Mouse (Mus musculus): ENCODE measurements at regions not wholly inside any gene's neighbourhood (a gene's known extent, or its start where the extent isn't known, plus 50 kb on each side); places are given as distances from the start of the nearest gene placed in this dataset.

- Histone ChIP-seq H3K4me3 (ENCODE audit: insufficient read depth, low read length) (no peak overlapping the region), H3K27ac (ENCODE audit: insufficient read depth, low read length) (no peak overlapping the region), H3K4me1 (ENCODE audit: control insufficient read depth, insufficient read depth, low read length) (no peaks in the 10 kb centered on the region)
- TF ChIP-seq POLR2A (IDR thresholded peaks at IDR 0.05; ENCODE audit: extremely low read depth, insufficient read depth, low read length) (no peak), CTCF (IDR thresholded peaks at IDR 0.05; ENCODE audit: extremely low read depth, insufficient read depth, low read length) (no peak)
Measured at GRCm38 (mm10) chr4:87718166-87718805, 314.9 kb downstream of the Mllt3 start.

GRCm38 (mm10) chr4:87715212-87715933 lies 317.8 kb downstream of the Mllt3 start:
- H3K27ac ChIP-seq (ENCODE audit: insufficient read depth, low read length), result no peak overlapping the region
- TF ChIP-seq CTCF (IDR thresholded peaks at IDR 0.05; ENCODE audit: extremely low read depth, insufficient read depth, low read length) (no peak), POLR2A (IDR thresholded peaks at IDR 0.05; ENCODE audit: extremely low read depth, insufficient read depth, low read length) (no peak)

GRCm38 (mm10) chr4:87712691-87713090 lies 320.5 kb downstream of the Mllt3 start:
- Histone ChIP-seq H3K27ac (ENCODE audit: insufficient read depth, low read length) (no peak overlapping the region), H3K4me3 (ENCODE audit: insufficient read depth, low read length) (no peak overlapping the region), H3K4me1 (ENCODE audit: control insufficient read depth, insufficient read depth, low read length) (no peaks in the 10 kb centered on the region)
- TF ChIP-seq CTCF (IDR thresholded peaks at IDR 0.05; ENCODE audit: extremely low read depth, insufficient read depth, low read length) (no peak), POLR2A (IDR thresholded peaks at IDR 0.05; ENCODE audit: extremely low read depth, insufficient read depth, low read length) (no peak)

More at GRCm38 (mm10) chr4:87715212-87715933, 317.8 kb downstream of the Mllt3 start:
- no peaks in the 10 kb centered on the region for H3K4me1 ChIP-seq (ENCODE audit: control insufficient read depth, insufficient read depth, low read length)
- H3K4me3 ChIP-seq (ENCODE audit: insufficient read depth, low read length), result no peak overlapping the region

- Histone ChIP-seq H3K4me1 (ENCODE audit: control insufficient read depth, insufficient read depth, low read length) (no peaks in the 10 kb centered on the region), H3K4me3 (ENCODE audit: insufficient read depth, low read length) (no peak overlapping the region), H3K27ac (ENCODE audit: insufficient read depth, low read length) (no peak overlapping the region)
- TF ChIP-seq POLR2A (IDR thresholded peaks at IDR 0.05; ENCODE audit: extremely low read depth, insufficient read depth, low read length) (no peak), CTCF (IDR thresholded peaks at IDR 0.05; ENCODE audit: extremely low read depth, insufficient read depth, low read length) (no peak)
Measured at GRCm38 (mm10) chr4:87712286-87712685, 320.9 kb downstream of the Mllt3 start.

GRCm38 (mm10) chr4:87711185-87711827 lies 321.9 kb downstream of the Mllt3 start:
- Histone ChIP-seq H3K4me3 (ENCODE audit: insufficient read depth, low read length) (no peak overlapping the region), H3K27ac (ENCODE audit: insufficient read depth, low read length) (no peak overlapping the region), H3K4me1 (ENCODE audit: control insufficient read depth, insufficient read depth, low read length) (no peaks in the 10 kb centered on the region)
- TF ChIP-seq CTCF (IDR thresholded peaks at IDR 0.05; ENCODE audit: extremely low read depth, insufficient read depth, low read length), result no peak
- no peak for TF ChIP-seq POLR2A (IDR thresholded peaks at IDR 0.05; ENCODE audit: extremely low read depth, insufficient read depth, low read length)

- H3K27ac ChIP-seq (ENCODE audit: insufficient read depth, low read length), result no peak overlapping the region
- TF ChIP-seq POLR2A (IDR thresholded peaks at IDR 0.05; ENCODE audit: extremely low read depth, insufficient read depth, low read length) (no peak), CTCF (IDR thresholded peaks at IDR 0.05; ENCODE audit: extremely low read depth, insufficient read depth, low read length) (no peak)
Measured at GRCm38 (mm10) chr4:87708981-87709645, 324.1 kb downstream of the Mllt3 start.

GRCm38 (mm10) chr4:87707386-87707785 lies 325.8 kb downstream of the Mllt3 start:
- TF ChIP-seq POLR2A (IDR thresholded peaks at IDR 0.05; ENCODE audit: extremely low read depth, insufficient read depth, low read length) (no peak), CTCF (IDR thresholded peaks at IDR 0.05; ENCODE audit: extremely low read depth, insufficient read depth, low read length) (no peak)
- Histone ChIP-seq H3K4me1 (ENCODE audit: control insufficient read depth, insufficient read depth, low read length) (no peaks in the 10 kb centered on the region), H3K27ac (ENCODE audit: insufficient read depth, low read length) (no peak overlapping the region), H3K4me3 (ENCODE audit: insufficient read depth, low read length) (no peak overlapping the region)

More at GRCm38 (mm10) chr4:87708981-87709645, 324.1 kb downstream of the Mllt3 start:
- Histone ChIP-seq H3K4me3 (ENCODE audit: insufficient read depth, low read length) (no peak overlapping the region), H3K4me1 (ENCODE audit: control insufficient read depth, insufficient read depth, low read length) (no peaks in the 10 kb centered on the region)

- no peak for TF ChIP-seq CTCF (IDR thresholded peaks at IDR 0.05; ENCODE audit: extremely low read depth, insufficient read depth, low read length)
- TF ChIP-seq POLR2A (IDR thresholded peaks at IDR 0.05; ENCODE audit: extremely low read depth, insufficient read depth, low read length), result no peak
- Histone ChIP-seq H3K4me3 (ENCODE audit: insufficient read depth, low read length) (no peak overlapping the region), H3K4me1 (ENCODE audit: control insufficient read depth, insufficient read depth, low read length) (no peaks in the 10 kb centered on the region), H3K27ac (ENCODE audit: insufficient read depth, low read length) (no peak overlapping the region)
Measured at GRCm38 (mm10) chr4:87702834-87703233, 330.3 kb downstream of the Mllt3 start.

GRCm38 (mm10) chr4:87702290-87702689 lies 330.9 kb downstream of the Mllt3 start:
- TF ChIP-seq CTCF (IDR thresholded peaks at IDR 0.05; ENCODE audit: extremely low read depth, insufficient read depth, low read length), result no peak
- TF ChIP-seq POLR2A (IDR thresholded peaks at IDR 0.05; ENCODE audit: extremely low read depth, insufficient read depth, low read length), result no peak
- H3K4me1 ChIP-seq (ENCODE audit: control insufficient read depth, insufficient read depth, low read length), result no peaks in the 10 kb centered on the region
- H3K4me3 ChIP-seq (ENCODE audit: insufficient read depth, low read length), result no peak overlapping the region
- no peak overlapping the region for H3K27ac ChIP-seq (ENCODE audit: insufficient read depth, low read length)
